Mouse (Mus musculus) stomach, postnatal 0 days (tissue): ENCODE measurements around the gene Abhd5.

Experiments
- CTCF ChIP-seq: IDR thresholded peaks from 2 replicates; pipeline ENCODE4 v1.5.1; 2016; ENCODE audit warnings: antibody characterized with exemption, low read depth, mild to moderate bottlenecking, moderate library complexity
- EP300 ChIP-seq: optimal IDR thresholded peaks from 2 replicates; pipeline ENCODE3; 2016; ENCODE audit warnings: antibody characterized with exemption

- no peak for TF ChIP-seq CTCF
- TF ChIP-seq EP300, result no peak
These were observed 34.6 kb downstream of the Abhd5 start for GRCm38 (mm10) chr9:122386015-122386414.
